Mouse (Mus musculus) adrenal gland, adult 18-20 months (tissue): ENCODE measurements around the gene Zfyve28. TPM values are rescaled to one million over a fixed set of nuclear protein-coding genes. Genes with fewer than 3 reads are reported as not detected.

Experiments used
- DNase-seq, 2 experiments: peaks; one replicate each; pipeline ENCODE4 v3.0.0; 2021 to 2022; ENCODE audit warnings: low spot score in 2 of 2
- long read RNA-seq, 2 experiments: library from polyadenylated mRNA; stranded (forward); transcript quantifications; one replicate each; pipeline ENCODE4 v2.0.0; 2021
- total RNA-seq, 2 experiments: library from RNA; stranded (reverse); gene quantifications; 1 replicate in 1 of 2; 2 replicates in 1 of 2; pipeline ENCODE4 v1.2.3; 2021

Gene Zfyve28
- 1 to 10 TPM in 1 of 2 experiments, under 1 TPM in 1; 0.53 to 1.0 TPM for total RNA-seq
- long read RNA-seq, experiment 1: 0 reads
- long read RNA-seq, experiment 2, partial matches to known transcripts: 0 of 2 reads
- long read RNA-seq, experiment 2, other reads (novel, unspliced or antisense): 1 of 2 reads

GRCm38 (mm10) chr5:34288154-34288716 is at the start of gene Zfyve28, which contains the start of gene Cfap99:
TSS of gene Zfyve28 (minus strand) at chr5:34288449.
TSS of gene Cfap99 (plus strand) at chr5:34288600.
- peak; percentile 42 to 54 for DNase-seq

GRCm38 (mm10) chr5:34336775-34337450 is 48.7 kb upstream of the Zfyve28 start:
- DNase-seq: peak; percentile 59 to 60

GRCm38 (mm10) chr5:34336097-34336774 is 48.0 kb upstream of the Zfyve28 start, which contains the start of gene Rnf4:
TSS of gene Rnf4 (plus strand) at chr5:34336289.
- peak; percentile 95 to 97 for DNase-seq

GRCm38 (mm10) chr5:34335539-34336096 is 47.4 kb upstream of the Zfyve28 start:
- no peak for DNase-seq

- no peak for DNase-seq
Measured at GRCm38 (mm10) chr5:34334081-34334480, 45.8 kb upstream of the Zfyve28 start.

- DNase-seq: no peak
Measured at GRCm38 (mm10) chr5:34330136-34330535, 41.9 kb upstream of the Zfyve28 start.

- peak; percentile 7 to 34 for DNase-seq
Measured at GRCm38 (mm10) chr5:34326875-34327576, 38.8 kb upstream of the Zfyve28 start.

GRCm38 (mm10) chr5:34326249-34326691 is 38.0 kb upstream of the Zfyve28 start:
- no peak for DNase-seq

- no peak for DNase-seq
Measured at GRCm38 (mm10) chr5:34325286-34325685, 37.0 kb upstream of the Zfyve28 start.

GRCm38 (mm10) chr5:34321236-34321635 is 33.0 kb upstream of the Zfyve28 start:
- no peak for DNase-seq

GRCm38 (mm10) chr5:34319491-34320034 is 31.3 kb upstream of the Zfyve28 start:
- no peak for DNase-seq

- DNase-seq: no peak
Measured at GRCm38 (mm10) chr5:34309016-34309415, 20.8 kb upstream of the Zfyve28 start.

GRCm38 (mm10) chr5:34302377-34302776 is 14.1 kb upstream of the Zfyve28 start:
- no peak for DNase-seq

GRCm38 (mm10) chr5:34298937-34299535 is 10.8 kb upstream of the Zfyve28 start:
- no peak for DNase-seq

GRCm38 (mm10) chr5:34298061-34298460 is 9.8 kb upstream of the Zfyve28 start:
- no peak for DNase-seq

GRCm38 (mm10) chr5:34295141-34295540 is 6.9 kb upstream of the Zfyve28 start:
- peak in 1 of 2 experiments; percentile 27 for DNase-seq

GRCm38 (mm10) chr5:34294696-34295095 is 6.4 kb upstream of the Zfyve28 start:
- DNase-seq: no peak

- no peak for DNase-seq
Measured at GRCm38 (mm10) chr5:34293363-34293762, 5.1 kb upstream of the Zfyve28 start.

GRCm38 (mm10) chr5:34289286-34289685 is 1.0 kb upstream of the Zfyve28 start:
- no peak for DNase-seq

GRCm38 (mm10) chr5:34287838-34288145 is 457 bp downstream of the Zfyve28 start:
- no peak for DNase-seq
